In genomic region chr2:159826417-159826816, GRCm38 (mm10) we compare ENCODE assay signal across 11 mouse cellular contexts.
DNase-seq lines count a peak whose midpoint lies in the region; ATAC-seq and TF ChIP-seq lines count a peak whose summit lies in the region.
"Had no signal": no experiment of that assay in that cellular context is flagged by ENCODE, and none has a peak within 500 bp of the region (broad histone marks: within the 10 kb centered on the region; RNA-seq: fewer than 3 reads in every experiment).

No protein-coding gene starts in this region.

- WGBS in kidney, postnatal 0 days: 57% methylated on average over 2 of the region's 2 CpGs
- 86% methylated on average over 2 of the region's 2 CpGs for WGBS in stomach, postnatal 0 days

- H3K9me3 ChIP-seq in kidney, postnatal 0 days (replicated peaks; ENCODE audit: low read length): no peaks in the 10 kb centered on the region
- H3K9me3 ChIP-seq in stomach, postnatal 0 days (ENCODE audit: control insufficient read depth, low read length): no peaks in the 10 kb centered on the region
- H3K9me3 ChIP-seq: lung, embryonic 15.5 days; midbrain, embryonic 15.5 days had no signal

- no peaks in the 10 kb centered on the region for H3K27me3 ChIP-seq in kidney, postnatal 0 days (ENCODE audit: insufficient read depth, low read length)
- no peaks in the 10 kb centered on the region for H3K27me3 ChIP-seq in stomach, postnatal 0 days (ENCODE audit: control insufficient read depth, insufficient read depth, low read length)
- H3K27me3 ChIP-seq: lung, embryonic 15.5 days; midbrain, embryonic 15.5 days had no signal

- no peak for TF ChIP-seq EP300 in stomach, postnatal 0 days (optimal IDR thresholded peaks at IDR 0.05)

- no peak overlapping the region for H3K27ac ChIP-seq in kidney, postnatal 0 days
- H3K27ac ChIP-seq in stomach, postnatal 0 days (replicated peaks): no peak overlapping the region
- H3K27ac ChIP-seq: lung, embryonic 15.5 days; midbrain, embryonic 15.5 days had no signal

- H3K4me3 ChIP-seq in kidney, postnatal 0 days (replicated peaks; ENCODE audit: low read depth, low read length): no peak overlapping the region
- no peak overlapping the region for H3K4me3 ChIP-seq in stomach, postnatal 0 days (ENCODE audit: low read depth, low read length)
- H3K4me3 ChIP-seq: lung, embryonic 15.5 days; midbrain, embryonic 15.5 days had no signal

- no peaks in the 10 kb centered on the region for H3K4me1 ChIP-seq in kidney, postnatal 0 days (replicated peaks; ENCODE audit: insufficient read depth, low read length)
- H3K4me1 ChIP-seq in stomach, postnatal 0 days (replicated peaks; ENCODE audit: control insufficient read depth, insufficient read depth): no peaks in the 10 kb centered on the region
- H3K4me1 ChIP-seq: lung, embryonic 15.5 days; midbrain, embryonic 15.5 days had no signal

- no peak for ATAC-seq in kidney, postnatal 0 days (replicated peaks; ENCODE audit: low FRiP score, low read depth)
- no peak for ATAC-seq in stomach, postnatal 0 days (ENCODE audit: low FRiP score, low TSS enrichment)
- ATAC-seq: midbrain, embryonic 15.5 days had no signal

- DNase-seq in adrenal gland, adult 2 months: peak; percentile 7
- no peak for DNase-seq in adrenal gland, postnatal 4 days (ENCODE audit: low spot score in 2 of 2)
- peak; percentile 48 for DNase-seq in adrenal gland, postnatal 14 days
- peak; percentile 21 for DNase-seq in gastrocnemius, postnatal 10 days
- DNase-seq in kidney, postnatal 0 days (ENCODE audit: low spot score): peak; percentile 52
- no peak for DNase-seq in stomach, postnatal 0 days (ENCODE audit: low spot score)
- no peak for DNase-seq in testis, postnatal 10 days (ENCODE audit: low spot score)
- no peak for DNase-seq in T-cell, adult 2 months (ENCODE audit: low spot score)
- DNase-seq: cerebellum, postnatal 10 days had no signal

- no peak overlapping the region for H3K4me2 ChIP-seq in kidney, postnatal 0 days (ENCODE audit: low read length)
- H3K4me2 ChIP-seq in stomach, postnatal 0 days (replicated peaks; ENCODE audit: low read depth): no peak overlapping the region
- H3K4me2 ChIP-seq: lung, embryonic 15.5 days; midbrain, embryonic 15.5 days had no signal

- TF ChIP-seq CTCF in kidney, postnatal 0 days (IDR thresholded peaks at IDR 0.05; ENCODE audit: low read depth): no peak
- TF ChIP-seq CTCF in stomach, postnatal 0 days (IDR thresholded peaks at IDR 0.05; ENCODE audit: low read depth): no peak

- H3K36me3 ChIP-seq in kidney, postnatal 0 days (ENCODE audit: insufficient read depth, low read length): no peaks in the 10 kb centered on the region
- H3K36me3 ChIP-seq in stomach, postnatal 0 days (ENCODE audit: control insufficient read depth, insufficient read depth, low read length): no peaks in the 10 kb centered on the region
- H3K36me3 ChIP-seq: lung, embryonic 15.5 days; midbrain, embryonic 15.5 days had no signal

- H3K9ac ChIP-seq in kidney, postnatal 0 days (ENCODE audit: low read depth, low read length): no peak overlapping the region
- no peak overlapping the region for H3K9ac ChIP-seq in stomach, postnatal 0 days (ENCODE audit: low read length)
- H3K9ac ChIP-seq: lung, embryonic 15.5 days; midbrain, embryonic 15.5 days had no signal

Comparison
In these comparisons a context has a peak if more than half of its experiments do, and no peak if none do; other contexts are left out.
1. DNase-seq: peak in adrenal gland, adult 2 months (single experiment), adrenal gland, postnatal 14 days (single experiment), gastrocnemius, postnatal 10 days (single experiment) and kidney, postnatal 0 days (single experiment); none in adrenal gland, postnatal 4 days (0 of 2), stomach, postnatal 0 days (single experiment), testis, postnatal 10 days (single experiment) and T-cell, adult 2 months (single experiment).